Mouse (Mus musculus) hindbrain, embryonic 13.5 days (tissue): ENCODE measurements around the gene Lmna. TPM values are rescaled to one million over a fixed set of nuclear protein-coding genes. Genes with fewer than 3 reads are reported as not detected.

Source experiments
- ATAC-seq: fragments of 200-750 bp; cut with Nextera tagmentation; 2 replicates; pipeline ENCODE4 v1.8.0; 2017; ENCODE audit warnings: moderate TSS enrichment; ENCODE audit not compliant: low FRiP score
- H3K27ac ChIP-seq: fragments of 300-500 bp; sonication (generic); 2 replicates; pipeline ENCODE4 v1.5.1; 2015; ENCODE audit warnings: inconsistent platforms, mild to moderate bottlenecking, moderate library complexity
- H3K27me3 ChIP-seq: fragments of 300-500 bp; sonication (generic); 2 replicates; pipeline ENCODE4 v1.6.1; 2015; ENCODE audit warnings: mild to moderate bottlenecking, inconsistent platforms
- H3K36me3 ChIP-seq: fragments of 300-500 bp; sonication (generic); 2 replicates; pipeline ENCODE4 v1.6.1; 2015; ENCODE audit warnings: mild to moderate bottlenecking, inconsistent platforms
- H3K4me1 ChIP-seq: fragments of 300-500 bp; sonication (generic); replicated peaks from 2 replicates; pipeline ENCODE4 v1.6.1; 2015; ENCODE audit warnings: inconsistent platforms
- H3K4me2 ChIP-seq: fragments of 300-500 bp; sonication (generic); 2 replicates; pipeline ENCODE4 v1.6.1; 2015; ENCODE audit warnings: inconsistent platforms, mild to moderate bottlenecking, moderate library complexity
- H3K4me3 ChIP-seq: fragments of 300-500 bp; sonication (generic); 2 replicates; pipeline ENCODE4 v1.5.1; 2015; ENCODE audit warnings: mild to moderate bottlenecking, inconsistent platforms
- H3K9ac ChIP-seq: fragments of 300-500 bp; sonication (generic); 2 replicates; pipeline ENCODE4 v1.6.1; 2015; ENCODE audit warnings: mild to moderate bottlenecking, inconsistent platforms
- H3K9me3 ChIP-seq: fragments of 300-500 bp; sonication (generic); 2 replicates; pipeline ENCODE4 v1.6.1; 2016; ENCODE audit warnings: inconsistent platforms
- WGBS: fragments of 180-500 bp; shearing (Covaris S2); methylation state at CpG from one replicate; pipeline ENCODE4 v1.1.7; 2015; 5-methylcytosine and 5-hydroxymethylcytosine counted together
- microRNA counts: library from miRNA; unstranded; fragments of <30 nt; microRNA quantifications from one replicate; lab custom pipeline; 2016
- microRNA-seq: library from miRNA; unstranded; fragments of <30 nt; microRNA quantifications from one replicate; pipeline ENCODE4, GENCODE M21; 2016
- polyA plus RNA-seq: library from polyadenylated mRNA; unstranded; fragments of >200 nt; fragmentation: Nextera tagmentation; extraction: Ambion mirVana; gene quantifications from 2 replicates; pipeline ENCODE4 v1.2.1, GENCODE M21; 2015

The Lmna gene
- polyA plus RNA-seq, 1 experiment from 2014 or later: 31.9 TPM

DNA sequence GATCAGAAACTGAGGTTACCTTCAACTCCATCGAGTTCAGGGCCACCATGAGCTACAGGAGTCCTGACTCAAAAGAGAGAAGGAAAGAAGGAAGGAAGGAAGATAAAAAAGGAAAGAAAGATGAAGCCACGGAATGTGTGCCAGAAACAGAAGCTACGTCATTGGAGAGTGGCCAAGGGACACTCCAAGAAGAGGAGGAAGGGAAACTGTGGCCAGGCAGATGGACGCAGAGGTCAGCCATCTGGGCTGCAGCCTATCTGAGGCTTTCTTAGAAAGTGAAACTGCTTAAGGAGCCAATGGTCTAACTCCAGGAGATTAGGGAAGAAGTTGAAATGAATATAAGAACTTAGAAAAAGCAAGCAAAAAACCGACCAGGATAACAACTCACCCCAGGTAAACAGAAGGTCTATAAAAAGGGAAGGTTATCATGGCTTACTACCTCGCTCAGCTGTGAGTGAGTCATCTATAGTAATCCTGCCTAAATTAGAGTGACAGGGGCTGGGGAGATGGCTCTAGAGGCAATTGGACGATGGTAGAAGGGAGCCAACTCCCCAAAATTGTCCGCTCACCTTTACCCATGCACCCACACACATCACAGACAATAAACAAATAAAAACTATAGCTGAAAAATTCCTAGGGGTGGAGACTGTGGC is 63.2 kb downstream of the Lmna start:
- Histone ChIP-seq H3K4me3 (no peak overlapping the region), H3K27ac (no peak overlapping the region), H3K4me1 (peaks cover 12% of the 10 kb centered on the region; the same call in 1 of the 2 replicates), H3K9ac (no peak overlapping the region), H3K27me3 (peaks cover 22% of the 10 kb centered on the region), H3K4me2 (no peak overlapping the region), H3K9me3 (no peaks in the 10 kb centered on the region), H3K36me3 (peaks cover 83% of the 10 kb centered on the region)
- WGBS: 82% methylated on average over 8 of the region's 8 CpGs
- ATAC-seq: no peak

- H3K4me3 ChIP-seq: no peak overlapping the region
- H3K27ac ChIP-seq: no peak overlapping the region
- H3K4me1 ChIP-seq: peaks cover 10% of the 10 kb centered on the region
- 79% methylated on average over 7 of the region's 7 CpGs for WGBS
- H3K9me3 ChIP-seq: no peaks in the 10 kb centered on the region
- H3K4me2 ChIP-seq: no peak overlapping the region
- H3K27me3 ChIP-seq: 0 out of 2 replicates have a peak, but pooled peaks cover 6% of the 10 kb centered on the region
- no peak for ATAC-seq
- no peak overlapping the region for H3K9ac ChIP-seq
- peaks cover 71% of the 10 kb centered on the region for H3K36me3 ChIP-seq
These were observed 66.9 kb downstream of the Lmna start for GRCm38 (mm10) chr3:88442888-88443287.

DNA sequence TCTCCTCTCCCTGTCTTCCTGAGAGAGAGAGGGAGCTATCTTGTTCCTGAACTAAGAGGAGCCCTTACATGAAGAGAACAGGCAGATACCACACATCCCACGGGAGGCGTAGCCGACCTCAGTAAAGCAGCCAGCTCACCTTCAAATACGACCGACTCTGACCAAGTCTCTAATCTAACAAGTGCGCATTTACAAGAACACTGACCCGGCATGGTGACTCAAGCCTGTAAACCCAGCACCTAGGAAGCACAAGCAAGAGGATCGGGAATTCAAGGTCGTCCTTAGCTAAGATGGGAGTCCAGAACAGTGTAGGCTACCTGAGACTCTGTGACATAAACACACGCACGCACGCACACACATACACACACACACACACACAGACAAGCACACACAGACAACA is 67.3 kb downstream of the Lmna start:
- no peak overlapping the region for H3K4me3 ChIP-seq
- no peak for ATAC-seq
- H3K27ac ChIP-seq: no peak overlapping the region
- H3K9ac ChIP-seq: no peak overlapping the region
- peaks cover 71% of the 10 kb centered on the region for H3K36me3 ChIP-seq
- 88% methylated on average over 12 of the region's 12 CpGs for WGBS
- no peaks in the 10 kb centered on the region for H3K9me3 ChIP-seq
- peaks cover 10% of the 10 kb centered on the region for H3K4me1 ChIP-seq
- no peak overlapping the region for H3K4me2 ChIP-seq
- H3K27me3 ChIP-seq: 0 out of 2 replicates have a peak, but pooled peaks cover 5% of the 10 kb centered on the region

DNA sequence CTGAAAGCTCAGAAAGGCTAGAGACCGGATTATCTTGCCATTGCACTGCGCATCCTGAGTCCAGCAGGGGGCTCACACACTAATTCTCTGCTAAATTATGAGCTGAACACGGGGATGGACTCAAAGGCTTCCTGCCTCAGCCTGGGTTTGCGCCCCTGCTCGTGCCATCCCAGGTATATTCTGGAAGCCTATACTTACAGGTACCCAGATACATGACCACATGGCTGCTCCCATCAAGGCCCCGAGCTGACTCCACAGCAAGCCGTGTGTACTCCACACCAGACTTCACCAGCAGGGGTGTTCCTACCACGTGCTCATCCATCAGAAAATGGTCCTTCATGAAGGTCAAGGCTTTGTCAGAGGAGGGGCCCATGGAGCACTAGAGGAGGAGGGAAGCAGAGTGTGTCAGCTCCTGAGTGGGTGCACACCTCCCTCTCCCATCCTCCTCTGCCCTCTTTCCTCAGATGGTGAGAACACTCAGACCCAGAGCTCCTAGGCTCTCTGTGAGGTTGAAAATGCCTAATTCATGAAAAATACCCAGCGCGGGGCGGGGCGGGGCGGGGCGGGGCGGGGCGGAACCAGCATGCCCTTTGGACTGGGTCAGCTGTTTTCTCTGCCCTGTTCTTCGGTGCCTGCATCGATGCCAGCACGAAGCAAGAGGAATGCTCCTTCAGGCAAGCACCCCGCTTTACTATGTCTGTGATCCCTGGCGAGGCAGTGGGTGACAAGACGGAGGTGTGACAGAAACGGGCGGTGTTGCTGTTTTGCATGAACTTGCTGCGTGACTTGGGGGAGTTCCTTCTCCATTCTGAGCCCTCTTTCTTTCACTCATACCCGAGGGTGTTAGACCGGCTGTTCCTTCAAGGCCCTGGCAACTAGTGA is 69.0 kb downstream of the Lmna start:
- H3K4me1 ChIP-seq: peaks cover 18% of the 10 kb centered on the region
- no peak overlapping the region for H3K4me3 ChIP-seq
- H3K9me3 ChIP-seq: no peaks in the 10 kb centered on the region
- no peak overlapping the region for H3K27ac ChIP-seq
- H3K27me3 ChIP-seq: 0 out of 2 replicates have a peak, but pooled peaks cover 5% of the 10 kb centered on the region
- H3K4me2 ChIP-seq: peak overlapping the region; percentile 17
- peak; percentile 41; the same call in 1 of the 2 replicates for ATAC-seq
- 18% methylated on average over 27 of the region's 27 CpGs for WGBS
- H3K36me3 ChIP-seq: peaks cover 72% of the 10 kb centered on the region
- no peak overlapping the region for H3K9ac ChIP-seq

DNA sequence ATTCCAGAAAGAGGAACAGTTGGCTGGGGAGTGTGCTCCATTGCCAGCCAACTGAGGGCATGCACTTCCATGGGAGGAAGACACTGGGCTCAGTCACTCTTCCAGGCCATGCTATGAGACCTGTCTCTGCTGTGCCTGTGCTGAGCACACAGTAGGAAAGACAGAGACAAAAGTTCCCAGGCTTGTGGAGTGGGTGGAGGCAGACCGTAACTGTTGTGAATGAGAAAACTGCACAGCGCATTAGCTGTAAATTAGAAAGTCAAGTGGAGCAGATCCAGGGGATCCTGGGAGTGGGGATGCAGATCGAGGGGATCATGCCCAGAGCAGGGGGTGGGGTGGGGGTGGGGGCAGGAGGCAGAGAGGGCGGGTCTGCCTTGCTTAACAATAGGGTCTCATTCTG is 70.2 kb downstream of the Lmna start:
- H3K4me1 ChIP-seq: peaks cover 18% of the 10 kb centered on the region
- no peak for ATAC-seq
- H3K9ac ChIP-seq: no peak overlapping the region
- 0 out of 2 replicates have a peak, but pooled peaks cover 5% of the 10 kb centered on the region for H3K27me3 ChIP-seq
- no peaks in the 10 kb centered on the region for H3K9me3 ChIP-seq
- H3K4me2 ChIP-seq: no peak overlapping the region
- no peak overlapping the region for H3K4me3 ChIP-seq
- no peak overlapping the region for H3K27ac ChIP-seq
- H3K36me3 ChIP-seq: peaks cover 71% of the 10 kb centered on the region
- WGBS: 39% methylated on average over 4 of the region's 4 CpGs

DNA sequence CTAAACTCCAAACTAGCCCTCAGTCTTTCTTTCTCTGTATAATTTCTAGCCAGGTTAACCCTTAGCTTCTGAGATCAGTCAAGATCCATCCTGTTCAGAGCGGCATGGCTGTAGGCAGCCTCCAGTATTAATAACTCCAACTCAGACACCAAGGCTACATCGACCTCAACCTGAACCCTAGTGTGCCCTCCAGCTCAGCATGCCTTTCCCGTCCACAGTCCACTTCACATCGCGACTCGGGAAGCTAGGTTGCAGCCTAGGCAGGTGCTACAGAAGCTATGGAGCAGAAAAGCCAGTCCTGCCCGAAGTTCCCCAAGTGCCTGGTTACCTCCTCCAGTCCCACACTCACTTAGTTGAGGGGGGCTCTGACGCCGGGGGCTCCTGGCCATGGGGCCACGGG is 72.3 kb downstream of the Lmna start:
- no peak for ATAC-seq
- H3K4me2 ChIP-seq: peak overlapping the region; percentile 45

DNA sequence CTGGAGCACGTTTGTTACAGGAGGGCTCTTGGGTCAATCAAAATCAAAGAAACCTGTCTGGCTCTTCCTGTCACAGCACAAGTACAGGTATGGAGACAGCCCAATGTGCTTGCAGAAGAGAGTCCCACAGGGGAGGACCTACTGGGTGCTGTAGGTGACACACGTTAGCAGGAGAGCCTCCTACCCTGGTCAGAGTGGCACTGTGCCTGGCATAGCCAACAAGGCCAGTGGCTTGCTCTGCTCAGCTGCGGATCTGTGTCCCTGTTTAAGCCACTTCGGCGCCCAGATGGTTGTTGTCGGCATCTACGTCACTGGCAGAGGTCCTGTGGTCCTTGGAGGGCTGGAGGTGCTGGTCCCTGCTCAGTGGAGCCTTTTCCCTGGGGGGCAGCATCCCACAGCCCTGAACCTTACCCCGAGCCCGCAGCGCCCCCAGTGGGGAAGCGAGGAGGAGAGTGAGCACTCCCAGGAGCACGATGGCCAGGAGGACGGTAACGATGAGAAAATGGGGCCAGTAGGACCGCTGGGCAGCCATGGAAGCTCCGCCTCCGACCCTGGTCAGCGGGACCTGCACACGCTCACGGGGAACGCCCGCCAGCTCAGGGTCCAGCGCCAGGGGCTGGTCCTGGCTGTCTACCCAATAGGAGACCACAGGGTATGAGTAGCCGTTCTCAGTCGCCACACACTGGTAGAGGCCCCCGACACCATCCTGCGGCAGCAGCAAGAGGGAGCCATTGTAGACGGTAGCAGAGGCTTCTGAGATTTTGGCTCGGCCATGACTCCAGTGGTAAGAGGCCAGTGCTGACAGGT is 73.2 kb downstream of the Lmna start:
- Histone ChIP-seq H3K4me2 (peak overlapping the region; percentile 45), H3K4me1 (peaks cover 18% of the 10 kb centered on the region), H3K9me3 (no peaks in the 10 kb centered on the region), H3K4me3 (peak overlapping the region; percentile 11), H3K27ac (0 out of 2 replicates have a peak overlapping the region, but pooled peaks have one; percentile 8), H3K9ac (peak overlapping the region; percentile 56), H3K36me3 (peaks cover 55% of the 10 kb centered on the region), H3K27me3 (0 out of 2 replicates have a peak, but pooled peaks cover 5% of the 10 kb centered on the region)
- 11% methylated on average over 29 of the region's 29 CpGs for WGBS
- peak; percentile 78 for ATAC-seq

More for the DNA sequence above, 72.3 kb downstream of the Lmna start:
- Histone ChIP-seq H3K36me3 (peaks cover 55% of the 10 kb centered on the region), H3K4me3 (0 out of 2 replicates have a peak overlapping the region, but pooled peaks have one; percentile 11), H3K9ac (no peak overlapping the region; the same call in 1 of the 2 replicates), H3K4me1 (peaks cover 18% of the 10 kb centered on the region), H3K9me3 (no peaks in the 10 kb centered on the region), H3K27ac (no peak overlapping the region), H3K27me3 (0 out of 2 replicates have a peak, but pooled peaks cover 2% of the 10 kb centered on the region)
- WGBS: 79% methylated on average over 10 of the region's 10 CpGs

GRCm38 (mm10) chr3:88435515-88435914 is 74.2 kb downstream of the Lmna start:
- Histone ChIP-seq H3K4me3 (no peak overlapping the region), H3K4me2 (no peak overlapping the region), H3K9ac (no peak overlapping the region), H3K4me1 (peaks cover 10% of the 10 kb centered on the region), H3K36me3 (peaks cover 52% of the 10 kb centered on the region), H3K27ac (no peak overlapping the region), H3K27me3 (0 out of 2 replicates have a peak, but pooled peaks cover 5% of the 10 kb centered on the region), H3K9me3 (no peaks in the 10 kb centered on the region)
- 66% methylated on average over 10 of the region's 10 CpGs for WGBS
- no peak for ATAC-seq

MicroRNAs within 50 kb of the gene (microRNA counts, 519-probe panel; counts per million panel counts)
- 51.3 counts per million for microRNA mmu-miR-1905 (lab: Ali Mortazavi, UCI)

Small RNAs within 50 kb of the gene (microRNA-seq; reads per million reads assigned to microRNA genes)
- gene Mir1905 (not detected), gene Mir7011 (not detected)

Other genes starting within 250 kb of the Lmna start
- 0.29 and 0.70 TPM in 2 replicates for gene Gm38392, start 222.7 kb downstream of the Lmna start, polyA plus RNA-seq
- gene Tsacc, start 213.0 kb downstream of the Lmna start, polyA plus RNA-seq: 10.9 and 12.0 TPM in 2 replicates
- gene Cct3, start 212.8 kb downstream of the Lmna start, polyA plus RNA-seq: 495 and 508 TPM in 2 replicates
- 122 and 129 TPM in 2 replicates for gene Glmp, start 184.9 kb downstream of the Lmna start, polyA plus RNA-seq
- 1.2 and 1.3 TPM in 2 replicates for gene Tmem79, start 173.8 kb downstream of the Lmna start, polyA plus RNA-seq
- 66.2 and 69.1 TPM in 2 replicates for gene Smg5, start 173.7 kb downstream of the Lmna start, polyA plus RNA-seq
- gene Paqr6, start 145.4 kb downstream of the Lmna start, polyA plus RNA-seq: 2.6 and 2.9 TPM in 2 replicates
- gene Bglap3, start 137.2 kb downstream of the Lmna start, polyA plus RNA-seq: 0.19 TPM in 1 of 2 replicates, not detected in the other
- not detected in 2 replicates for gene Bglap2, start 131.3 kb downstream of the Lmna start, polyA plus RNA-seq
- gene Bglap, start 125.5 kb downstream of the Lmna start, polyA plus RNA-seq: not detected in 2 replicates
- 36.9 and 37.8 TPM in 2 replicates for gene Pmf1, start 99.6 kb downstream of the Lmna start, polyA plus RNA-seq
- 32.5 and 32.8 TPM in 2 replicates for gene Slc25a44, start 84.8 kb downstream of the Lmna start, polyA plus RNA-seq
- gene Sema4a, start 48.8 kb downstream of the Lmna start, polyA plus RNA-seq: 25.5 and 27.4 TPM in 2 replicates
- gene Mex3a, start 22.4 kb upstream of the Lmna start, polyA plus RNA-seq: 38.9 and 40.0 TPM in 2 replicates
- gene Rab25, start 38.3 kb upstream of the Lmna start, polyA plus RNA-seq: not detected in 2 replicates
- 179 and 182 TPM in 2 replicates for gene Lamtor2, start 43.1 kb upstream of the Lmna start, polyA plus RNA-seq
- 36.7 and 38.3 TPM in 2 replicates for gene Ubqln4, start 43.8 kb upstream of the Lmna start, polyA plus RNA-seq
- gene Ssr2, start 65.9 kb upstream of the Lmna start, polyA plus RNA-seq: 154 and 163 TPM in 2 replicates
- gene Arhgef2, start 96.0 kb upstream of the Lmna start, polyA plus RNA-seq: 160 and 165 TPM in 2 replicates
- gene Rxfp4, start 143.2 kb upstream of the Lmna start, polyA plus RNA-seq: not detected in 2 replicates
- gene Khdc4, start 175.8 kb upstream of the Lmna start, polyA plus RNA-seq: 97.7 and 99.4 TPM in 2 replicates
- 57.9 and 59.0 TPM in 2 replicates for gene Rit1, start 206.9 kb upstream of the Lmna start, polyA plus RNA-seq